Mouse (Mus musculus): ENCODE data around the gene Osbp.
"Not testable (repeated sequence)": the region's sequence is repeated elsewhere in the genome, so short reads cannot be mapped to it uniquely, and the experiment has no call there.

The Osbp gene

DNA sequence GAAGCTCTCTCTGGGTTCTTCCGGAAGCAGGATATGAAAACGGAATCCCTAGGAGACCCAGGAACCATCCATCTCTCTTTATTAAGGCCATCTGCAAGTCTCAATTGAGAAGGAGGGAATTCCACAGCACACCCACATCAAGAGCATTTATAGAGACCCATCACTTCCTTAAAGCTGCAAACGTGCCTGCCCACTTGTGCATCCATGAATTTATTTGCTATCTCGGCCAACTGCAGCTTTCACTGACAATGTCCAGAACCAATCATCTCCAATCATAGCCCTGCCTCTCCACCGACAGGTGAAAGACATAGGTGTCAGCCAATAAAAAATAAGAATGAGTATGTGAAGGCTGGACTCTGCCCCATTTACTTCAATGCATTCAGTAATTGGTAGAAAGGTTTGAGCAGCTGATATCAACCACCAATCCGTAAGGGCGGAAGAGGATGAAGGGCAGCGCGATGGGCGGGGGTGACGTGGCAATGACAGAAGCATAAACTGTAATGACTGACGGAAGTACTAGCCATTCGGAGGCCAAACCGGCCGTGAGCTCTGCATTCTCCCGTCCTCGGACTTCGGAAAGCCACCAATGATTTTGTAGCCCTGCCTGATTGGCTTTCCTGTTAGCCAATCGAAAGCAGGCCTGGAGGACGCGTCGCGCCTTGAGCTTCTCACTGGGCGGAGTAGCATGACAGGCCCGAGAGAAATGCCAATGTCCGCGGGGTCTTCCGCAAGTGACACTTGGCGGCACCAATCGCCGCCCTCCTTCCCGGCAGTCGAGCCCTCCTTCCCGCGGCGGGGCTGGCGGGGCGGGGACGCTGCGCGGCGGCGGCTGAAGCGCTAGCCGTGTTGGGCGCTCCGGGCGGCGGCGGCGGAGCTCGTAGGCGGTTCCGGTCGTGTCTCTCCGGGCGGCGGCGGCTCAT lies at the start of gene Osbp:
Gene Osbp, plus strand, starts transcription at position 919 of the 920 bp plus-strand sequence.
- peak; percentile 100 for DNase-seq (ENCODE audit: low read depth, low spot score)

- DNase-seq (ENCODE audit: low read depth, low spot score): no peak
Observed at GRCm38 (mm10) chr19:11922068-11922467, 43.7 kb upstream of the Osbp start.

DNA sequence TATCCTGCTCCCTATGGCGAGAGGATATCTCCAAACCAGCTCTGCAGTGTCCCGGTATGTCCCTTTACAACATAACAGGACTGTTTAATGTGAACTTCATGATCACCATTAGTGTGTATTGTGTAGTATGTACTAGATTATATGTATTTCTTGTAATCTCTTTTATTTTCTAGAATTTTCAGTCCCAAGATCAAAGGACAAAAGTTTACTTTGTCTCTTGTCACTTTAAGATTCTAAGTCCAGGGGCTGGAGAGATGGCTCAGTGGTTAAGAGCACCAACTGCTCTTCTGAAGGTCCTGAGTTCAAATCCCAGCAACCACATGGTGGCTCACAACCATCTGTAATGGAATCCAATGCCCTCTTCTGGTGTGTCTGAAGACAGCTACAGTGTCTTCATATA lies 43.2 kb upstream of the Osbp start:
- not testable (repeated sequence) for DNase-seq (ENCODE audit: low read depth, low spot score)

- DNase-seq (ENCODE audit: low read depth, low spot score): no peak
Observed at GRCm38 (mm10) chr19:11926380-11926779, 39.4 kb upstream of the Osbp start.

- DNase-seq (ENCODE audit: low read depth, low spot score): no peak
Observed at GRCm38 (mm10) chr19:11928025-11928748, 37.6 kb upstream of the Osbp start.

DNA sequence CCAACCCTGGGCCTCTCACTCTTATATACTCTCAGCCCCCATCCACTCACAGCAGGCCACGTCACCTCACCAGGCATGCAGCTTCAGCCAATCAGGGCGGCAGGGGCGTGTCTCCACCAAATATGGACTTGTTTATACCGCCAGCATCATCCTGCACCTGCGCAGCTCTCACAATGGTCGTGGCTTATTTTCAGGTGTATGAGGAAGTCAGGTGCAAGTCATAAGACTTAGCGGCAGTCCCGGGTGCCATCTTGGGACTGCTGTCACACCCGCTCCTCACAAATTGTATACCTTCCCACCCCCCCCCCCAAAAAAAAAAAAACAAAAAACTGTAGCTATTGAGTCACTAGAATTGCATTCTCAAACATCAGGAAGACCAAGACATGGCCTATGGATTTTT lies 19.3 kb upstream of the Osbp start:
- DNase-seq (ENCODE audit: low read depth, low spot score): not testable (repeated sequence)

DNA sequence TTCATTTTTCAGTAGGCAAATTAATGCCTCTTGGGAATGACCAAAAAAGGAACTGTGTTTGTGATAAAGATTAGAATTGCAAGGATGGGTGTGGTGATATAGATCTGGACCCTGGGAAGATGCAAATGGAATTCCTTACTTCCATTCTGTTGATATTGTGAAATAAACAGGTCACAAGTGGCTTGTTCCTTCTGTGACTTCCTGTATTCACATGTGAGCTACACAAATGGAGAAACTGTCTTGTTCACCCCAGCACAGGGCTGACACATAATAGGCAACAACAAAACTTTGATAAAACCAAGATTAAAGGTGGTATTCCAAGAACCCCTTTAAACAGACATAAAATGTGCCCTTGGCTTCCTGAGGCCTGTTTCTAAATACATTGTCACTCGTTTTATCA lies 15.9 kb upstream of the Osbp start:
- DNase-seq (ENCODE audit: low read depth, low spot score): no peak

GRCm38 (mm10) chr19:11950747-11951146 lies 15.0 kb upstream of the Osbp start:
- no peak for DNase-seq (ENCODE audit: low read depth, low spot score)

DNA sequence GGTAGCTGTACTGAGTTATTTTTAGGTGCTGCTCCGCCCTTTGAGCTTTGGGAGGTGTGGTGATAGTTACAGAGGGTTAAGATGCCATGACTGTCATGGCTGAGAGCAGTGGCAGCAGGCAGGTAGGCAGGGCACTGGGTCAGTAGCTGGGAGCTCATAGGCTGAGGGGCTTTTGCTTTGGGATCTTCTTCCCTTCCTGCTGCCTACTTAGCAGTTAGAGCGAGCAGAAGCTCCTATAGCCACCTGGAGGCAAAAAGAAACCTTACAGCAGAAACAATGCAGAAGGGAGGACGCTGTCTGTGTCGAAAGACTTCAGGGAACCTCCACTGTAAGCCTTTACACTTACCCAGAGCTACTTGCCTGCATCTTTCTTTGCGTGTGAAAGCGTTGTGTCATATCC lies 11.5 kb upstream of the Osbp start:
- no peak for DNase-seq (ENCODE audit: low read depth, low spot score)

DNA sequence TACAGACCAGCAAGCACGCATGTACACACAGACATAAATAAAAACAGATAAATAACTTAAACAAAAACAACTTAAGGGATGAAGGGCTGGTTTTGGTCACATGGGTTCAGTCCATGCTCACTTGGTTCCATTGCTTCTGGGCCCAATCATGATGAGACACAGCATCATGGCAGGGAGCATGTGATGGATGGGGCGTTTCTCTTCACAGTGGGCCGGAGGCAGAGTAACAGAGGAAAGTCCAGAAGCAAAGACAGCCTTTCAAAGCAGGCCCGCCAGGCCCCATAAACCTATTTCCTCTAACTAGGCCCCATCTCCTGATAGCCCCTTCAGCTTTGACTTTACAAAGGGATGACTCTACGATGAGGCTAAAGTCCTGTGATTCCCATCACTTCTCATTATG lies 9.1 kb upstream of the Osbp start:
- DNase-seq (ENCODE audit: low read depth, low spot score): no peak

DNA sequence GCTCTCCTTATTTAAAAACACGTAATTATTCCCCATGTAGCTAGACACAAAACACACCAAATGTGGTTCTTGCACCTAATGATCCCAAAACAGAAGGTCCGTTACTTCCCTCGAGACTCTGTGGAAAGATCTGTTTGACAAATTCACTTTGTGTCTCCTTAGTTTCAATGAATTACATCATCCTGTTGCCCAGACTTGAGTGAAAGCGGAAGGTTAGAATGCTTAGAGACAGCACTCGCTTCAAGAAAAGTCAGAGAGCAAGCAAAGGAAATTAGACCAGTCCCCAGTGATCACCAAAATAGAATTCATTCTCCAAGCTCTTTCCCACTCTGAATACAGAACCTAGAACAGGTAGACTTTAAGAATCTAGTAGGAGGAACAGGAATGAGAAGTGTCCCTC lies 8.3 kb upstream of the Osbp start:
- DNase-seq (ENCODE audit: low read depth, low spot score): no peak

- DNase-seq (ENCODE audit: low read depth, low spot score): no peak
Observed at GRCm38 (mm10) chr19:11957846-11958245, 7.9 kb upstream of the Osbp start.

DNA sequence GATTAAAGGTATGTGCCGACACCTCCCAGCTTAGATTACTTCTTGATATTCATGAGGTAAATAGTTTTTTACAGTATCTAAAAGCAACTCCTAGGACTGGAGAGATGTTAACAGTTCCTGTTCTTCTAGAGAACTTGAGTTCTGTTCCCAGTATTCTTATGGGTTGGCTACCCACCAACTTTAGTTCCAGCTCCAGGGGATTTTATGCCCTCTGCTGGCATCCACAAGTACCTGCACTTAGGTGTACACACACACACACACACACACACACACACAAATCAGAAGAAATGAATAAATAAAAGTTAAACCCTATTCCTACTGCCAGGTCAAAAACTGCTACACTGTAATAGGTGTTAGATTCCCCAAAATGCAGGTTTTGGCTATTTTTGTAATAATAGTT lies 1.5 kb upstream of the Osbp start:
- DNase-seq (ENCODE audit: low read depth, low spot score): no peak

DNA sequence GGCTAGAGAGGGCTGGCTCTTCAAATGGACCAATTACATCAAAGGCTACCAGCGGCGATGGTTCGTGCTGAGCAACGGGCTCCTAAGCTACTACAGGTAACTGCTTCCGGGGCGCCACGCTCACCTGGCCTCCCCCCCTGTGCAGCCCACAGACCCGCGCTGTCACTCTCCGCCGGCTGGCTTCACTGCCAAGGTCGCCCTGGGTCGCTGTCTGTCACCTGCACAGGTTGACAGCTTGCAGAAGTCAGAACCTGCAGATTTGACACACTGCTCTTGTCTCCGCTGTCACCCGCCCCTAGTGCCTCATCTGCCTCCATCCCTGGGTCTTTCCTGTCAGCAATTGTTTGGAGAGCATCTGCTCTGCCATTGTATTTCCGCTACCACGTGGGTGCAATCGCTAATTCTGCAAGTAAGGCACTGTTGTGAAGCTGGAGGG lies 478 bp downstream of the Osbp start:
- peak; percentile 34 for DNase-seq (ENCODE audit: low read depth, low spot score)

- DNase-seq (ENCODE audit: low read depth, low spot score): no peak
Observed at GRCm38 (mm10) chr19:11969155-11970050, 3.7 kb downstream of the Osbp start.

DNA sequence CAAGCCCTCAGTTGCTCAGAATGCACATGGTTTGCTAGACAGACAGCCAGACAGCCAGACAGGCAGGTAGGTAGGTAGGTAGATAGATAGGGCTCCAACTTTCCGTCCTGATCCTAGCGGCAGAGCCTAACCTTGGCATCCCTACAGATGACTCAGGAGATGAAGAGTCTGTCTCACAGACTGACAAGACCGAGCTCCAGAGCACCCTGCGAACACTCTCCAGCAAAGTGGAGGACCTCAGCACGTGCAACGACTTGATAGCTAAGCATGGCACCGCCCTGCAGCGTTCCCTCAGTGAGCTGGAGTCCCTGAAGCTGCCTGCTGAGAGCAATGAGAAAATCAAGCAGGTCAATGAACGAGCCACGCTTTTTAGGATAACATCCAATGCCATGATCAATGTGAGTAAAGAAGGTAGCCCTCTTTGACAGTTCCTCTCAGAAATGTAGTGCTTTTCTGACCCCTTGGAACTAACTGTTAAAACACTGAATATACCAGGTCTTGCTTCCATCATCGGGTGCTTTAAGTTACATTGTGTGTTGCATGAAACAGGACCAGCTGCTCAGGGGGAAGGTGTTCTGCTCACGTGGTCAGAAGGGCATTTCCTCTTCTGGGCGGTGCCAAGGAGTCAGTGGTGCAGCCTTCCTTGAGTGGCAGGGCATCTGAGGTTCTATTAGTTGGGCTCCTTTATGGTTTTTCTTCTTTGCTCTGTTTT lies 7.9 kb downstream of the Osbp start:
- no peak for DNase-seq (ENCODE audit: low read depth, low spot score)

DNA sequence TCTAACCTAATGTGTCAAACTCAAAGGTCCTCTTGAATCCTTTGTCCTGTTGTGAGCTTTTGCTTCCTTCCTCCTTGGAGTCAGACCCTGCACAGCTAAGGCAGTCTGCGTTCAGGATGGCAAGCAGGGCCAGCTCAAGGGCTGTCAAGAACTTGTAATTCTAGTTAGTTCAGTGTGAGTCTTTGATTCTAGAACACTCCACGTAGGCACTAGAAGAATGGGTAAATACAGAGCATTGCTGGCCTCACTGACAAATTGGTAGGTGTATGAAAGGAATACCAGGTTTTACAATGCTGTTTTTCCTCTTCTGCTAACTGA lies 8.4 kb downstream of the Osbp start:
- no peak for DNase-seq (ENCODE audit: low read depth, low spot score)

DNA sequence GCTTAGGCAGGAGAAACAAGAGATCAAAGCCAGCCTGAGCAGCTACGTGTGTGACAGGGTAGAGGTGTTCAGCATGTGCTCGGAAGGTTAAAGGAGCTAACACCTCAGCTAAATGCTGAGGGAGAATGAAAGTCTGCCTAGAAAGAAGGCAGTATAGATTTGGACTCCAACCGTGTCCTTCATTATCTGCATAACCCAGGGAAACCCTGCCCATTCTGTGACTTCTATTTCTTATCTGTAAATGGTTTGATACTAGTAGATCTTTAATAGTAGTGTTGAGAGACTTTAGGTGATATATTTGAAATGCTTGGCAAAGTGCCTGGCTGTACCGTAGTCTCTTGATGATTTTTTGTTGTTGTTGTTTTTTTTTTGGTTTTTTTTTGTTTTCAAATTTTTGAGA lies 9.9 kb downstream of the Osbp start:
- DNase-seq (ENCODE audit: low read depth, low spot score): no peak

DNA sequence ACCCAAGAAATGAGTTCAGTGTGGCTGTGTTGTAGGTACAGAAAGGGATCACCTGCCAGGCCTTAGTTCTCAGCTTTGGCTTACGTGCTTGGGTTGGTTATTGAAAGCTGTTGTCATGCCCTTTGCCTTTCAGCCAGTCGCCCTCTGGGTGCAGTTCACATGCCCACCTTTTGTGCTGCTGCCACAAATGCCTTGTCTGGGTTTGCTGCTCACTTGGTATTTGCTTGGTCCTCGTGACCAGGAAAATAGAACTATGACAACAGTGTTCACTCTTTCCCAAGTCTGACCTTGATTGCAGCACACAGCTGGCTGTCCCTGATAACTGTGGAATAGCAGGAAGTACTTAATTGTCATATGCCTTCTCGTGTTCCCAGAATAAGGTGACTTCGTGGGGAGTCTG lies 11.6 kb downstream of the Osbp start:
- DNase-seq (ENCODE audit: low read depth, low spot score): no peak

GRCm38 (mm10) chr19:11980471-11980870 lies 14.7 kb downstream of the Osbp start:
- no peak for DNase-seq (ENCODE audit: low read depth, low spot score)

DNA sequence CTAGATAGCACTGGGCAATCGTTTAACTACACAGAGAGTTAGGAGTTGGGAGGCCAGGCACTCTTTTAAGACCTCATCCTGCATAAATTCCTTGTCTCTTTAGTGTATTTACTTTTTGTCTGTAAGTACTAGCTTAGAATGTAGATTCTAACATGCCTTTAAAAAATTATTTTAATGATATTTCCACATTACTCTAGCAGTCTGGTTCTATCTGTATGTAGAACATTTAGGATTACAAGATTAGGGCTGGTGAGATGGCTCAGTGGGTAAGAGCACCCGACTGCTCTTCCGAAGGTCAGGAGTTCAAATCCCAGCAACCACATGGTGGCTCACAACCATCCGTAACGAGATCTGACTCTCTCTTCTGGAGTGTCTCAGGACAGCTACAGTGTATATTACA lies 18.9 kb downstream of the Osbp start:
- not testable (repeated sequence) for DNase-seq (ENCODE audit: low read depth, low spot score)

All from mesoderm, embryonic 11.5 days (tissue).